Mouse (Mus musculus): ENCODE measurements at regions not wholly inside any gene's neighbourhood (a gene's known extent, or its start where the extent isn't known, plus 50 kb on each side); places are given as distances from the start of the nearest gene placed in this dataset.

DNA sequence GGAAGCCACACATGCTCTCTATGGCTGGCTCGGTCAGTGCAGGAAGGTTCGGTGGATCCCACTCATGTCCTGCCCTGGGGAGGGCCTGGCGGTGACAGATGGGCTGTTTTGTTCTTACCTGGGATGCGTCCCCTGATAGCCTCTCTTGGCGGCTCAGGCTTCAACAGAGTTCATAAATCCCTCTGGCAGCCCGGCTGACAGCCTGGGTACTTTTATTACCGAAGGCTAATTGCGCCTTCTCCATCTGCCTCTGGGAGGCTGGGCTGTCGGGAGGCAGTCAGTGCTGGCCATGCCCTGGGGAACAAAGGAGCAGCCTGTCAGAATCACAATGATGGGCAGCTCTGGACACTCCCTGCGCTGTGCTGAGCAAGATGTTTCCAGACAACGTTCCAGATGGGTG lies 196.5 kb upstream of the Kcnab2 start:
- TF ChIP-seq CTCF (IDR thresholded peaks at IDR 0.05; ENCODE audit: low read depth, low read length) (no peak), EP300 (IDR thresholded peaks at IDR 0.05; ENCODE audit: insufficient read depth, low read depth, low read length) (no peak), POLR2A (IDR thresholded peaks at IDR 0.05; ENCODE audit: insufficient read depth, low read length) (no peak)

All from ES-Bruce4 (cell line).